Mouse (Mus musculus) induced T-regulatory cell, adult 2 months (primary cell): ENCODE measurements at regions not wholly inside any gene's neighbourhood (a gene's known extent, or its start where the extent isn't known, plus 50 kb on each side); places are given as distances from the start of the nearest gene placed in this dataset.

Experiments
- DNase-seq: peaks from one replicate; pipeline ENCODE4 v3.0.0-alpha.2; 2012; ENCODE audit warnings: low read depth

- peak; percentile 45 for DNase-seq
These were observed 452.7 kb downstream of the Sox2 start for GRCm38 (mm10) chr3:35102715-35103591.

GRCm38 (mm10) chr3:35104884-35105283, 454.7 kb downstream of the Sox2 start:
- DNase-seq, result no peak

- no peak for DNase-seq
These were observed 455.9 kb downstream of the Sox2 start for GRCm38 (mm10) chr3:35106097-35106496.

- no peak for DNase-seq
These were observed 483.3 kb downstream of the Sox2 start for GRCm38 (mm10) chr3:35133477-35133876.

- no peak for DNase-seq
These were observed 491.5 kb downstream of the Sox2 start for GRCm38 (mm10) chr3:35141500-35142220.

- no peak for DNase-seq
These were observed 492.5 kb downstream of the Sox2 start for GRCm38 (mm10) chr3:35142683-35143082.

- no peak for DNase-seq
These were observed 495.4 kb downstream of the Sox2 start for GRCm38 (mm10) chr3:35145569-35145968.

GRCm38 (mm10) chr3:35146681-35147080, 496.5 kb downstream of the Sox2 start:
- no peak for DNase-seq

- no peak for DNase-seq
These were observed 499.1 kb downstream of the Sox2 start for GRCm38 (mm10) chr3:35149251-35149691.

GRCm38 (mm10) chr3:35152191-35152590, 502.0 kb downstream of the Sox2 start:
- DNase-seq, result no peak

- DNase-seq, result no peak
These were observed 504.1 kb downstream of the Sox2 start for GRCm38 (mm10) chr3:35154266-35154665.

GRCm38 (mm10) chr3:35168676-35169075, 518.5 kb downstream of the Sox2 start:
- no peak for DNase-seq

- no peak for DNase-seq
These were observed 528.7 kb downstream of the Sox2 start for GRCm38 (mm10) chr3:35178759-35179440.

GRCm38 (mm10) chr3:35208526-35208925, 545.4 kb upstream of the Atp11b start:
- DNase-seq, result no peak

GRCm38 (mm10) chr3:35219394-35219793, 534.5 kb upstream of the Atp11b start:
- DNase-seq, result no peak

- DNase-seq, result no peak
These were observed 532.7 kb upstream of the Atp11b start for GRCm38 (mm10) chr3:35221183-35221582.

GRCm38 (mm10) chr3:35222251-35222650, 531.7 kb upstream of the Atp11b start:
- DNase-seq, result no peak

- no peak for DNase-seq
These were observed 528.7 kb upstream of the Atp11b start for GRCm38 (mm10) chr3:35225051-35225701.

- DNase-seq, result no peak
These were observed 528.0 kb upstream of the Atp11b start for GRCm38 (mm10) chr3:35225774-35226365.

- no peak for DNase-seq
These were observed 522.6 kb upstream of the Atp11b start for GRCm38 (mm10) chr3:35231158-35231928.

GRCm38 (mm10) chr3:35232487-35232886, 521.4 kb upstream of the Atp11b start:
- no peak for DNase-seq
